Mouse (Mus musculus) lung, postnatal 0 days (tissue): ENCODE results near the gene Jade1.

ENCODE experiments used
- CTCF ChIP-seq: IDR thresholded peaks from 2 replicates; pipeline ENCODE4 v1.5.1; 2016; ENCODE audit warnings: antibody characterized with exemption, mild to moderate bottlenecking
- EP300 ChIP-seq: IDR thresholded peaks from 2 replicates; pipeline ENCODE4 v1.6.1; 2016; ENCODE audit warnings: antibody characterized with exemption, mild to moderate bottlenecking, control low read depth

DNA sequence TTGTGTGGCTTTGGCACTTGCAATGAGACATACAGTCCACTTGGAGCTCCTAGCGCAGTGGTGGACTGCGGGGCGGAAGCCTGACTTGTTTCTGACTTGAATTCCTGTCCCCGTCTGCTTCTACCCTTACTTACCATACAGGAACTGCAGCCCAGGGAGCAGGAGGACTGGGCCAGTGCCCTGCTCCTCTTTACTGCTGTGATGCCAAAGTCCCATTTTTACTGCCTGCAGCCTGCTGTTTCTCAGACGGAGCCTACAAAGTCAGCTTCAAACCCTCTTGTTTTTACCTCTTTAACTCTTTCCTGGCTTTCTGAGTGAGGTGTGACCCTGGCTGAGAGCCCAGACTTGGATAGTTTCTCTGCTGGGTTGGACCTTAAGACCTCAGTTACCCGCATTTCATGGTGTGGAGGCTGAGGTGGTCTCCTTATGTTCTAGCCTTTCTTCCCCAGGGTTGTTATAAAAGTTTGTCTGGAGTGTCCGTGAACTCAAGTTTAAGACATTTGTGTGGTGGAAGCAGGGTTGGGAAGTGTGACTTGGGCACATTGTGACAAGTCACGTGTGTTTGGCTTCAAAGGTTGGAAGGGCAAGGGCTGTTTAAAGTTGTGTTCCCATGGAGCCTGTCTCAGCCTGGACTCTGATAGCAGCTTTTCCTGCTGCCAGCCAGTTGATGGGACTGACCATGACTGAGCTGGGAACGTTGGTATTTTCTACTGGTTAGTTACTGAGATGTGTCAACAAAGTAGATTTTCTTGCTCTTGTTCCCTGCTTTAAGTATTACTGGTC is 38.8 kb downstream of the Jade1 start:
- no peak for TF ChIP-seq CTCF
- no peak for TF ChIP-seq EP300
